Mouse (Mus musculus) ovary, adult 18-20 months (tissue): ENCODE data around the gene Cacna2d3.

Experiments used
- DNase-seq: peaks from one replicate; pipeline ENCODE4 v3.0.0; 2022; ENCODE audit warnings: low spot score, mixed read lengths

Gene Cacna2d3

GRCm38 (mm10) chr14:29485416-29485815 is 236.2 kb downstream of the Cacna2d3 start:
- no peak for DNase-seq

DNA sequence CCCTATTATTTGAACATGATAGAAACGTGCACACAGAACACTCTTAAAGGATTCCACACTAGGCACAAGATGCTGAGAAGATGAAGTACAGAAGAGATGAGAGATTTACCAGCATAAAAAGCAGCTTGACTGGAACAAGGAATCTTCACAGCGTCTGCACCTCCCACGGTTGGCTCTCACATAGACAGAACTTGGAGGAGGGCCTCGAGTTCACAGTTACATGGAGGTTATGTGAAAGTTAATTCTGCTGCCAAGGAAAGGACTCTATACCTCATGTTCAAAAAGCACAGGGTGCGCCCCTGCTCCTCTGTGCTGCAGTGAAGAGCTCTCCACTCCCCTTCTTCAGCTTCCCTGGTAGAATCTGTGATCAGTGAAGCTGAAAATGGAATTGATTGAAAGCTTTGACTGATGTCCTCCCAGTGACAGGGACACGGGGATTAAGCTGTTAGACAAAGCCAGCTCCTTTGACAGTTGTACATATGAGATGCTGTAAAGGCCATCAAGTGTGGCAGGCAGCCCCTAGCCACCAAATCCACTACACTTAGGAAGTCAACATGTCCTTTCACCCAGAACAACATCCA is 243.2 kb downstream of the Cacna2d3 start:
- no peak for DNase-seq

GRCm38 (mm10) chr14:29464277-29464676 is 257.4 kb downstream of the Cacna2d3 start:
- DNase-seq = no peak

- DNase-seq = no peak
Observed at GRCm38 (mm10) chr14:29449203-29449602, 272.5 kb downstream of the Cacna2d3 start.

GRCm38 (mm10) chr14:29443091-29444026 is 278.3 kb downstream of the Cacna2d3 start:
- no peak for DNase-seq

DNA sequence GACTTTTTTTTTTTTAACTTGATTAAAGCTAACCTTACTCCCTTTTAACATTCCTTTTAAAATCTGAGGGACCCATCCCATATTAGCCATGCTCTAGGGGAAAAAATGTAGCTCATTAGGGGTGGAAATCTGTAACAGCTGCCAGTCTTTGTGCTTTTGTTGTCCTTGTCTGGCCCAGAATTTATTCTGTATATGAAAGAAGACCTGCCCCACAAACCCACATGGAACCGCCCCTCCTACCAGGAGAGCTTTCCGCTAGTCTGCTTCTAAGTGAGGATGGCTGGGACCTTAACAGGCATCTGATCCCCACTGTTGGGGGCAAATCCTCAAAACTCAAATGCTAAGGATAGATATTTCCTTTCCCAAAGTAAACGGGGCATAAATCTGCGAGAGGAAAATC is 279.2 kb downstream of the Cacna2d3 start:
- no peak for DNase-seq

DNA sequence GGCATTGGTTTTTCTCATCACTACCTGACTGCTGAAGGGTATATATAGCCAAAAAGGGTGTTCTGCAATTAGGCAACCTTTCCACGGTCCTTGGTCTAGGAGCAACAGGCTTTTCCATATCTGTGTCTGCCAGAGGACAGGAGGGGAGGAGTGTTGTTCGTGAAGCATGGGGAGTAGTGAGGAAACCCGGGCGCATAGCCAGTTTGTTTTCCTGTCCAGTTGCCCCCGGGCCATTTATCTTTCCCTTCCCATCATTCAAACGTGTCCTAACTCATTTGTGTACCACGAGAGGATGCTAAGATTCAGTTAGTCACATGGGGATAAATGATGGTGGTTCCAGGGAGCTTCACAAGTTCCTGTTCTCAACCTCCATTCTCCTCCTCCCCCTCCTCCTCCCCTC is 283.0 kb downstream of the Cacna2d3 start:
- no peak for DNase-seq

DNA sequence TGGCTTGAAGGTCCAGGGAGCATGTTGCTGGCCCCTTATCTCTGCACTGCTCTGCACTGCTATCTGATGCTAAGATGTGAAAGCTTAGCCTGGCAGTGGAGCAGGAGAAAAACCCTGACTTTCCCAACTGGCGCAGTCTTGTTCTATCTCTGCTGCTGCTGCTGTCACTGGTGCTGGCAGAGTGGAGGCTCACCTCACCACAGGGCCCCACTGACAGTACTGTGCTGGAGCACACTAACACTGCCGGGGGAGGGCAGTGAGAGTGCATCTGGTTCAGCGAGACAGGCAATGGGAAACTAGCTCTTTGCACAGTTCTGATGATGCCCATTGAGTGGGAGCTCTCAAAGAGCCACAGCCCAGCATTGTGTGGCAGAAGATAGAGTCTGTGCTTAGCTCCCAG is 283.4 kb downstream of the Cacna2d3 start:
- no peak for DNase-seq

DNA sequence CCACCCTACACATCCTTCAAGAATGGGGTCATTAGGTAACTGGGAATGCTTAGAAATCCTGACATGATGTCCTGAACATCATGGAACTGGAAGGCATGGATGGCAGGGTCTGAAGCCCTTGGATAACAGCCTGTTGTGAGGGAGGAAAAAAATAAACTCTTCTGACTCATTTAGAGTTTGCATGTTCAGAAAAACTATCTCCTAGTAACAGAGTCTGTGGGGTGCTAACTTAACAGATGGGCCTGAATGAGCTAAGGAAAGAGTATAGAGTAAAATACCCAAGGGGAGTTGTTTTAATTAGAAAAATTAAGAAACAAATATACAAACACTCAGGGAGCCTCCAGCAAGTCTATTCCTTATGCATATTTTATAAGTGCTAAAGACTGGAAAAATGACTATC is 286.5 kb downstream of the Cacna2d3 start:
- DNase-seq = no peak

DNA sequence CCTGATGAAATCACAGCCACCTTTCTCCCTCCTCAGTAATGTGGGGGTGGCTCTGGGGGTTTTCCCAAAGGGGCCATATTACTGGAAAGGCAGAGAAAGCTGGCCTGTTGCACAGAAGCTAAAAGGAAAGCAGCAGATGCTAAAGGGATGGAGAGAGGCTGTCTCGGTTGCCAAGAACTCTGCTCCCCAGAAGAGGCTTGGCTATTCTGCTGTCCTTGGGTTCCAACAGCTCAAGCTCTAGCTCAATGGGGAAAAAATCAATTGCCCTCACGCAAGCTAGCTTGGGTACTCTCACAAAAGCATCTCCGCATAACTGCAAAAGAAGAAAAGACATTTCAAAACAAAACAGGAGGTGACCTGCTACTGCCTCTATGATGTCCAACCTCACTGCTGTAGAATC is 287.9 kb downstream of the Cacna2d3 start:
- DNase-seq = no peak

- no peak for DNase-seq
Observed at GRCm38 (mm10) chr14:29433076-29433714, 288.5 kb downstream of the Cacna2d3 start.

- DNase-seq = no peak
Observed at GRCm38 (mm10) chr14:29429788-29430187, 291.9 kb downstream of the Cacna2d3 start.

GRCm38 (mm10) chr14:29425666-29426065 is 296.0 kb downstream of the Cacna2d3 start:
- no peak for DNase-seq

DNA sequence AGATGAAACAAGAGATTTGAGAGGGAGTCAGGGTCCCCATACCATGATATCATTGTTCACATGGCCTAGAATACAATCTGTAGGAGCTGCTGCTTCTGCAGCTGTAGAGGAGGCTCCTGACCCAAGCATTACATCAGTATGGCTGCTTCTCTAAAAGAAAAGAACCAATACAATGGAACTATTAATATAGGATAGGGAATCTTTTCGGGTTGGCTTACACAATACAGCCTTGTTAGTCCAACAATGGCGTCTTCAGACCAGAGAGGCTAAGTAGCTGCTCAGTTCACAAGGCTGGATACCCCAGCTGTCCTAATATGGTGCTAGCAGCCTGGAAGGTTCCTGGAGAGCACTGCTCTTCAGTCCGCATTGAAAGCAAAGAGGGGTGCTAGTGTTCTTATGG is 296.5 kb downstream of the Cacna2d3 start:
- no peak for DNase-seq

DNA sequence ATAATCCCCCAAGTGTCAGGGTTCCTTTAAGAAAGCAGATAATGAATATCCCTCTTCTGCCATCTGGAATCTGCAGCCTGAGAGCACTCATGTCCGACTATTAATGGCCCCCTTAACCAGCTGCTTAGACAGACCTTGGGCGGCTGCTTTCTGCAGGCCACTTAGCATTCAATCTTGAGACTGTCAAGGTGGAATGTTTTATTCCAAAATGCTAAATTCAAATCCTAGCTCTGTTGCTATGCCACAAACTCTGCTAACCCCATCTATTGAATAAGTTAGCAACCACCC is 315.8 kb downstream of the Cacna2d3 start:
- DNase-seq = no peak

DNA sequence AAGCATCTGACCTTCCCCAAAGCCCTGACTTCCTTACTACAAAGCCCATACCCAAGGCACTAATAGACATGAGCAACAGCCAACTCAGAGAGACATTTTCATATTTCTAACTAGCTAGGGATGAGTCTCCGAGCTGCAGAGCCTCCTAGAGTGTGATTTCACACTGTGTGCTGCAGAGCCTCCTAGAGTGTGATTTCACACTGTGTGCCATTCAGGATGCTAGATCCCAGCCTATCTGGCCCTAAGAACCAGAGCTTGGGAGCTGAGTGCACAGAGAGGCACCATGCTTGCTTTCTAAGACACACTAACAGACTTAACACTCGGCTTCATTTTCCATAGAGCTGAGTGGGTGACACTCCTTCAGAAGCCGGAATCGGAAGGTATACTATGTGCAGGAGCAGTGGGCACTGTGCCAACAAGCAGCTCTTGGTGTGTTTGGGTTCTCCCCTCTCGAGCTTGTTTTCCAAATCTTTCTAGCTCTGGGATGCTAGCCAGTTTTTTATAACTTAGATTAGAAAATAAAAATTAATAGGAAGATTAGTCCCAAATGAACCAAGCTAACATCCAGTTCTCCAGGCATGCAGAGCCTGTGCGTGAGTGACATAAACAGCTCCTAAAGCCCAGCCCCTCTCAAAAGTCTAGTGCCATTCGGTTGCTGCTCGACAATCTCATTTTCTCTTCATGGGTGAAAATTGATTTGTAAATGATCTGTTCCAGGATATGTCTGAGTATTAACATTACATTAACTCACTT is 316.4 kb downstream of the Cacna2d3 start:
- DNase-seq = peak; percentile 5

DNA sequence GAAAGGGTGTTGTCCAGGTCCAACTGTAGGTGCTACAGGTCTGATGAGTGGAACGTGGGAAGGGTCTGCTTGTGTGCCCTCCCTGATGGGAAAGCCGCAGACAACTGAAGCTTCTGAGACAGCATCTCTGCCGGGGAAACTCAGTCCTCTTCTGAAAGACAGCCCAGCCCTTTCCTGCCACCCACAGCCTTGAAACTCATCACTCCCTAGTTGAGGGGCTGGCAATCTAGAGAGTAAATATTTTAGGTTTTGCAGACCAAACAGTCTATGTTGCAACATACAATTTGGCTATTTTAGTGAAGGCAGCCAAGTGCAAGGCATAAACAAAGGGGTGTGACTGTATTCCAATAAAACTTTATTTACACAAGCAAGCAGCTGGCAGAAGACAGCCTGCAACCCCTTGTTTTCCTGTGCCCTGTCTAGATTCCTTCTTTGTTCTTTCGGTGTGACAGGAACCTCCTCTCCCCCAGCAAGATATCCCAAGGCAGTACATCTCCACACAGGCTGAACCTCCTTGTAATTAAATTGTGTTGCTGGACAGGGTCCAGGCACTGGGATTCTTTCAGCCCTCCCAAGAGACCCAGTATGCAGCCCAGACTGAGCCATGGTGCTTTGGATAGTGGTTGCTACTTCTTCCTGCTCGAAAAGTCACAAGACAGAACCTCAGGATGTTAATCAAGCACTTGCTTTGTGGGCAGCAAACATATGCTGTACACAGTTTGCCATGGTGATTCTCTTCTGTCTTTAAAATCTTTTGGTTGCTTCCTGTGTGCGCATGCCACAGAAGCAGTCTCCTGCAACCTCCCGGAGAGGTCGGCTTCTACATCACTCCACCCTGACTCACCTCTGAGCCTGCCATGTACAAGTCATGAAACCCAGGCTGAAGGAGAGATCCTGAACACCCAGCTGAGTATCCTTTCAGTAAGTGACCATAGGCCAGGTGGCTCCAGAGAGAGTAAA is 317.5 kb downstream of the Cacna2d3 start:
- DNase-seq = peak; percentile 39

- no peak for DNase-seq
Observed at GRCm38 (mm10) chr14:29402471-29402870, 319.2 kb downstream of the Cacna2d3 start.

GRCm38 (mm10) chr14:29393786-29394185 is 327.9 kb downstream of the Cacna2d3 start:
- DNase-seq = no peak

DNA sequence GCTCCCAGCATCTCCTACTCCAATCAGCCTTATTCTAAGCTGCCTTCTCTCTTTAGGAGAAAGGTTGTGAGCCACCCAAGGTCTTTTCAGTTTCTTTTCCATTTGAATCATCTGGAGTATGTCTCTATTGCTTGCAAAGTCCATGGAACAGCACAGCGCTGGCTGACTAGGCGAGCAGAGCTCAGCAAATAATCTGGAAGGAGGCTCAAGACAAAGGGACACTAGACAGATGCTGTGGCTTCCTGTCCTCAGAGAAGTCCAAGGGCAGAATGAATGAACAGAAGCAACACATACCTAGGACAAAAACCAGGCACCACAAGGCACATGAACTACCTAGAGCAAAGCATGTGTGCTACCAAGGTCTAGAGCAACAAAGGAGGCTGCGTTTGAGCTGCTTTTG is 328.8 kb downstream of the Cacna2d3 start:
- no peak for DNase-seq

- no peak for DNase-seq
Observed at GRCm38 (mm10) chr14:29391489-29391888, 330.2 kb downstream of the Cacna2d3 start.
